26 mouse cellular contexts compared by ENCODE assay signal in the genomic region with DNA sequence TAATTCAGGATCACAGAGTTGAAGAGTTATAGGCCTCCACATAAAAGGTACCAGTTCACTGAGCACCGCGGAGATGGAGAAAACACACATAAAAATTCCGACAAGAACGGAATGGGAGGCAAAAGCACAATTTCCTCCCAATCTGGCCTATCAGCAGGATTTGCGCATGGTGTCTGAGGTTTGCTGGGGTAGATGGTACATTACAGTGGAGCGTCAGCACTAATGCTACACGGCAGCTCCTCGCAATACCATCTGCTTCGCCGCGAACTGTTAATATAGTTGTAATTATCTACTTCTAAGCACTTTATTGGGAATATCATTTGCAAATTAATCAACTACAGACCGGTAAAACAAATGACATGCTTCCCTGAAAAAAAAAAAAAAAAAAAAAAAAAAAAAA.
"Had no signal": no experiment of that assay in that cellular context is flagged by ENCODE, and none has a peak within 500 bp of the region (broad histone marks: within the 10 kb centered on the region; RNA-seq: fewer than 3 reads in every experiment).

No protein-coding gene starts in this region.

- H3K9me3 ChIP-seq: heart, embryonic 13.5 days; heart, embryonic 15.5 days; hindbrain, embryonic 10.5 days; hindbrain, embryonic 12.5 days; intestine, embryonic 15.5 days; limb, embryonic 10.5 days; limb, embryonic 12.5 days; liver, embryonic 12.5 days had no signal

- DNase-seq: gastrocnemius, adult 2 months; gastrocnemius, postnatal 10 days; gastrocnemius, postnatal 25 days; heart, adult 2 months; heart, postnatal 4 days; kidney, adult 18-20 months; kidney, adult 8-10 months; kidney, postnatal 10 days; kidney, postnatal 25 days; kidney, postnatal 4 days; liver had no signal

- H3K27ac ChIP-seq: gastrocnemius, adult 2 months; heart, adult 2 months; heart, embryonic 13.5 days; heart, embryonic 15.5 days; hindbrain, embryonic 10.5 days; hindbrain, embryonic 12.5 days; hindbrain, embryonic 14.5 days; intestine, embryonic 15.5 days; layer of hippocampus, adult 2 months; left cerebral cortex, adult 2 months; limb, embryonic 10.5 days; limb, embryonic 12.5 days; liver, embryonic 12.5 days; liver, embryonic 14.5 days had no signal

- ATAC-seq: inflammation-experienced regulatory T-cells, adult 6 months; intestine, embryonic 15.5 days; intestine, postnatal 0 days; liver, embryonic 12.5 days had no signal

- H3K4me1 ChIP-seq: hindbrain, embryonic 10.5 days; hindbrain, embryonic 12.5 days; intestine, embryonic 15.5 days; liver, embryonic 12.5 days had no signal

- H3K4me2 ChIP-seq: heart, embryonic 11.5 days; heart, embryonic 13.5 days; heart, embryonic 15.5 days; hindbrain, embryonic 12.5 days; hindbrain, embryonic 14.5 days; intestine, embryonic 15.5 days; limb, embryonic 12.5 days; liver, embryonic 12.5 days had no signal

- H3K36me3 ChIP-seq: heart, embryonic 13.5 days; heart, embryonic 15.5 days; hindbrain, embryonic 10.5 days; hindbrain, embryonic 12.5 days; intestine, embryonic 15.5 days; limb, embryonic 10.5 days; limb, embryonic 12.5 days; liver, embryonic 12.5 days had no signal

- H3K27me3 ChIP-seq: heart, embryonic 13.5 days; heart, embryonic 15.5 days; hindbrain, embryonic 12.5 days; intestine, embryonic 15.5 days; limb, embryonic 12.5 days; liver, embryonic 12.5 days had no signal

- H3K4me3 ChIP-seq: gastrocnemius, adult 2 months; heart, adult 2 months; heart, embryonic 13.5 days; heart, embryonic 15.5 days; hindbrain, embryonic 10.5 days; hindbrain, embryonic 12.5 days; intestine, embryonic 15.5 days; layer of hippocampus, adult 2 months; left cerebral cortex, adult 2 months; limb, embryonic 10.5 days; limb, embryonic 12.5 days; liver, embryonic 12.5 days had no signal

- H3K9ac ChIP-seq: heart, embryonic 13.5 days; heart, embryonic 15.5 days; hindbrain, embryonic 12.5 days; hindbrain, embryonic 14.5 days; intestine, embryonic 15.5 days; limb, embryonic 12.5 days; liver, embryonic 12.5 days; liver, embryonic 14.5 days had no signal
